Comparison of ENCODE assay signal across 16 mouse cellular contexts in the genomic region with DNA sequence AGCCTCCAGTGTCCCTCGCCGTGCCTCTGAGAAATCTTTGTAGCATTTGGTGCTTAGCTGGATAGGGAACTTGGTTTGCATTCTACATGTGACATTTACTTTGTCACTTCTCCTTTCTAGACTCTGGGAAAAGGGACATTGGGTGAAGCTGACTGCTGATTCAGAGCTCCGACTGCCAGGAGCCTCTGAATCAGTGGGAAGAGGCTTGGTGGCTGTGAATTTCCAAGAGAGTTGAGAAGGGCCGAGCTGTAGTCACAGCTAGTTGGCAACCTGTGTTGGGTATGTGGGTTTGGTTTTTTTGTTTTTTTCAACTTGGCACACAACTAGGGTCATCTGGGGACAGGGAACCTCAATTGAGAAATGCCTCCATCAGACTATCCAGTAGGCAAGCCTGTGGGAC. TPM values are rescaled to one million over a fixed set of nuclear protein-coding genes. Genes with fewer than 3 reads are reported as not detected.
DNase-seq lines count a peak whose midpoint lies in the region; ATAC-seq and TF ChIP-seq lines count a peak whose summit lies in the region.
"Had no signal": no experiment of that assay in that cellular context is flagged by ENCODE, and none has a peak within 500 bp of the region (broad histone marks: within the 10 kb centered on the region; RNA-seq: fewer than 3 reads in every experiment).

No protein-coding gene starts in this region.

- TF ChIP-seq CTCF in liver, adult 2 months (IDR thresholded peaks at IDR 0.05; ENCODE audit: low read depth, low read length) = no peak

- no peaks in the 10 kb centered on the region for H3K36me3 ChIP-seq in liver, adult 2 months (ENCODE audit: control insufficient read depth, insufficient read depth, low read length)
- no peaks in the 10 kb centered on the region for H3K36me3 ChIP-seq in hindbrain, embryonic 16.5 days (ENCODE audit: control insufficient read depth, insufficient read depth, low read length)
- H3K36me3 ChIP-seq: midbrain, embryonic 15.5 days had no signal

- WGBS in liver, adult 2 months = 48% methylated on average over 4 of the region's 4 CpGs
- 93% methylated on average over 4 of the region's 4 CpGs for WGBS in hindbrain, embryonic 16.5 days

- peak; percentile 42 to 62 for DNase-seq in adrenal gland, postnatal 36 days
- DNase-seq in adrenal gland, postnatal 4 days (ENCODE audit: low spot score in 2 of 2) = no peak
- DNase-seq in liver, adult 2 months (ENCODE audit: extremely low read depth, low read depth, low spot score) = peak; percentile 74
- DNase-seq in liver = no peak
- DNase-seq in right cerebral cortex, postnatal 25 days = peak; percentile 41
- no peak for DNase-seq in cerebellum, postnatal 14 days
- DNase-seq: cerebellum, adult 2 months; embryo, embryonic 11 days; gastrocnemius, adult 2 months; lung, postnatal 14 days had no signal

- H3K27ac ChIP-seq in liver, adult 2 months (replicated peaks; ENCODE audit: insufficient read depth, low read depth, low read length) = peak overlapping the region; percentile 0
- no peak overlapping the region for H3K27ac ChIP-seq in hindbrain, embryonic 16.5 days (ENCODE audit: low read depth, low read length)
- H3K27ac ChIP-seq: gastrocnemius, adult 2 months; hindbrain, embryonic 14.5 days; midbrain, embryonic 15.5 days had no signal

- peaks cover 7% of the 10 kb centered on the region; the same call in 1 of the 2 replicates for H3K4me1 ChIP-seq in liver, adult 2 months (ENCODE audit: control insufficient read depth, insufficient read depth, low read length)
- peaks cover 16% of the 10 kb centered on the region for H3K4me1 ChIP-seq in hindbrain, embryonic 16.5 days (ENCODE audit: control insufficient read depth, insufficient read depth, low read depth, low read length)

- no peak for TF ChIP-seq POLR2A in liver, adult 2 months (IDR thresholded peaks at IDR 0.05; ENCODE audit: extremely low read depth, insufficient read depth, low read length)

- no peaks in the 10 kb centered on the region for H3K27me3 ChIP-seq in liver, adult 2 months (ENCODE audit: control insufficient read depth, insufficient read depth, low read length)
- H3K27me3 ChIP-seq in hindbrain, embryonic 16.5 days (replicated peaks; ENCODE audit: control insufficient read depth, insufficient read depth, low read length) = no peaks in the 10 kb centered on the region
- H3K27me3 ChIP-seq: midbrain, embryonic 15.5 days had no signal

- H3K4me2 ChIP-seq in hindbrain, embryonic 16.5 days (ENCODE audit: low read length) = no peak overlapping the region
- H3K4me2 ChIP-seq: hindbrain, embryonic 14.5 days; midbrain, embryonic 15.5 days had no signal

- peaks cover 3% of the 10 kb centered on the region; the same call in 1 of the 2 replicates for H3K79me2 ChIP-seq in liver, adult 2 months (ENCODE audit: control insufficient read depth, insufficient read depth, low read length)

- H3K4me3 ChIP-seq in liver, adult 2 months (ENCODE audit: insufficient read depth, low read depth, low read length) = no peak overlapping the region
- H3K4me3 ChIP-seq in hindbrain, embryonic 16.5 days (ENCODE audit: low read length) = no peak overlapping the region
- H3K4me3 ChIP-seq: gastrocnemius, adult 2 months; midbrain, embryonic 15.5 days had no signal

- no peak overlapping the region for H3K9ac ChIP-seq in liver, adult 2 months (ENCODE audit: low read depth, low read length)
- no peak overlapping the region for H3K9ac ChIP-seq in hindbrain, embryonic 16.5 days (ENCODE audit: low read depth, low read length)
- H3K9ac ChIP-seq: hindbrain, embryonic 14.5 days; midbrain, embryonic 15.5 days had no signal

- H3K9me3 ChIP-seq in hindbrain, embryonic 16.5 days (ENCODE audit: control insufficient read depth, low read length) = no peaks in the 10 kb centered on the region
- H3K9me3 ChIP-seq: midbrain, embryonic 15.5 days had no signal

- peak; percentile 36 for ATAC-seq in granulocyte monocyte progenitor cell, adult 5-6 weeks (replicated peaks; ENCODE audit: poor library complexity, severe bottlenecking)
- no peak for ATAC-seq in hindbrain, embryonic 16.5 days
- ATAC-seq: activated CD4-positive, CD25-positive, alpha-beta regulatory T cell, adult 4 months; midbrain, embryonic 15.5 days had no signal

RNA-seq across cellular contexts. Expression of gene Elof1, which starts 2.6 kb away (rescaled TPM):
- total RNA-seq in adrenal gland, postnatal 36 days (2021) = 10 to 100 TPM; 73.7 to 78.1 TPM
- total RNA-seq in adrenal gland, postnatal 4 days (2021) = 10 to 100 TPM; 74.2 to 78.4 TPM
- 46.2 and 56.8 TPM in 2 replicates for total RNA-seq in liver, adult 2 months (2014; rRNA removed)
- 106 and 108 TPM in 2 replicates for polyA plus RNA-seq in liver, adult 2 months (2012; rRNA removed)
- 93.9 and 132 TPM in 2 replicates for total RNA-seq in granulocyte monocyte progenitor cell, adult 5-6 weeks (2014; fragmentation: Nextera tagmentation)
- total RNA-seq in granulocyte monocyte progenitor cell, adult 5-6 weeks (2017) = 47.3 and 56.3 TPM in 2 replicates
- polyA plus RNA-seq in hindbrain, embryonic 16.5 days (2015; fragmentation: Nextera tagmentation; extraction: Ambion mirVana) = 192 TPM in 2 replicates

RNA-seq across cellular contexts. Expression of gene Acp5, which starts 16.0 kb away (rescaled TPM):
- total RNA-seq in adrenal gland, postnatal 36 days (2021) = 10 to 100 TPM; 43.2 to 67.9 TPM
- total RNA-seq in adrenal gland, postnatal 4 days (2021) = 10 to 100 TPM; 12.9 to 13.0 TPM
- total RNA-seq in liver, adult 2 months (2014; rRNA removed) = 93.6 and 123 TPM in 2 replicates
- polyA plus RNA-seq in liver, adult 2 months (2012; rRNA removed) = 200 and 211 TPM in 2 replicates
- 3.9 and 4.7 TPM in 2 replicates for total RNA-seq in granulocyte monocyte progenitor cell, adult 5-6 weeks (2014; fragmentation: Nextera tagmentation)
- 1.6 and 4.6 TPM in 2 replicates for total RNA-seq in granulocyte monocyte progenitor cell, adult 5-6 weeks (2017)
- polyA plus RNA-seq in hindbrain, embryonic 16.5 days (2015; fragmentation: Nextera tagmentation; extraction: Ambion mirVana) = 0.49 and 1.5 TPM in 2 replicates

RNA-seq across cellular contexts. Expression of gene Cnn1, which starts 20.5 kb away (rescaled TPM):
- 1 to 10 TPM; 1.5 TPM for total RNA-seq in adrenal gland, postnatal 36 days (2021)
- total RNA-seq in adrenal gland, postnatal 4 days (2021) = 1 to 10 TPM in 1 of 2 experiments, under 1 TPM in 1; 0.81 to 1.6 TPM
- total RNA-seq in liver, adult 2 months (2014; rRNA removed) = 0.28 and 1.0 TPM in 2 replicates
- 0.22 and 0.36 TPM in 2 replicates for polyA plus RNA-seq in liver, adult 2 months (2012; rRNA removed)
- not detected in 2 replicates for total RNA-seq in granulocyte monocyte progenitor cell, adult 5-6 weeks (2014; fragmentation: Nextera tagmentation)
- not detected in 2 replicates for total RNA-seq in granulocyte monocyte progenitor cell, adult 5-6 weeks (2017)
- polyA plus RNA-seq in hindbrain, embryonic 16.5 days (2015; fragmentation: Nextera tagmentation; extraction: Ambion mirVana) = 0.93 and 1.4 TPM in 2 replicates
- polyA plus RNA-seq: activated CD4-positive, CD25-positive, alpha-beta regulatory T cell, adult 4 months; G1E had no signal

RNA-seq across cellular contexts. Expression of gene Ecsit, which starts 34.3 kb away (rescaled TPM):
- 10 to 100 TPM; 51.6 to 63.7 TPM for total RNA-seq in adrenal gland, postnatal 36 days (2021)
- 10 to 100 TPM; 37.4 to 39.2 TPM for total RNA-seq in adrenal gland, postnatal 4 days (2021)
- 34.1 and 39.1 TPM in 2 replicates for total RNA-seq in liver, adult 2 months (2014; rRNA removed)
- polyA plus RNA-seq in liver, adult 2 months (2012; rRNA removed) = 63.9 and 69.2 TPM in 2 replicates
- 21.1 and 29.5 TPM in 2 replicates for total RNA-seq in granulocyte monocyte progenitor cell, adult 5-6 weeks (2014; fragmentation: Nextera tagmentation)
- 28.2 and 30.3 TPM in 2 replicates for total RNA-seq in granulocyte monocyte progenitor cell, adult 5-6 weeks (2017)
- 60.9 and 62.3 TPM in 2 replicates for polyA plus RNA-seq in hindbrain, embryonic 16.5 days (2015; fragmentation: Nextera tagmentation; extraction: Ambion mirVana)

RNA-seq across cellular contexts. Expression of gene Pigyl, which starts 37.1 kb away (rescaled TPM):
- total RNA-seq in adrenal gland, postnatal 36 days (2021) = 10 to 100 TPM; 50.3 to 59.1 TPM
- 10 to 100 TPM; 55.8 to 62.3 TPM for total RNA-seq in adrenal gland, postnatal 4 days (2021)
- 21.6 and 23.0 TPM in 2 replicates for total RNA-seq in liver, adult 2 months (2014; rRNA removed)
- polyA plus RNA-seq in liver, adult 2 months (2012; rRNA removed) = 45.8 and 53.0 TPM in 2 replicates
- 17.3 and 28.7 TPM in 2 replicates for total RNA-seq in granulocyte monocyte progenitor cell, adult 5-6 weeks (2014; fragmentation: Nextera tagmentation)
- total RNA-seq in granulocyte monocyte progenitor cell, adult 5-6 weeks (2017) = 26.6 and 29.3 TPM in 2 replicates
- 89.8 and 97.6 TPM in 2 replicates for polyA plus RNA-seq in hindbrain, embryonic 16.5 days (2015; fragmentation: Nextera tagmentation; extraction: Ambion mirVana)

Comparison
In these comparisons a context has a peak if more than half of its experiments do, and no peak if none do; other contexts are left out.
1. DNase-seq: peak in adrenal gland, postnatal 36 days (2 of 2), liver, adult 2 months (single experiment) and right cerebral cortex, postnatal 25 days (single experiment); none in adrenal gland, postnatal 4 days (0 of 2), liver (single experiment) and cerebellum, postnatal 14 days (0 of 2).